Mouse (Mus musculus) effector memory CD4-positive, alpha-beta T cell, adult 7 months (primary cell): ENCODE results near the gene Gm11361. TPM values are rescaled to one million over a fixed set of nuclear protein-coding genes. Genes with fewer than 3 reads are reported as not detected.

Experiments used
- polyA plus RNA-seq: library from polyadenylated mRNA; unstranded; fragments of 100-300 nt; shearing (Covaris generic); gene quantifications from one replicate; pipeline ENCODE4 v1.2.1, GENCODE M21; 2017

Gene Gm11361
- 2.3 TPM for polyA plus RNA-seq

GRCm38 (mm10) chr13:28257228-28257627 lies at the start of gene Gm11361:
Gm11361 (plus strand) TSS chr13:28257528.

Other genes starting within 250 kb of the Gm11361 start
- not detected for gene Prl4a1, start 241.3 kb upstream of the Gm11361 start, polyA plus RNA-seq
- gene Prl5a1, start 115.0 kb upstream of the Gm11361 start, polyA plus RNA-seq = not detected